Mouse (Mus musculus) embryonic facial prominence, embryonic 10.5 days (tissue): ENCODE results near the gene Adck1. TPM values are rescaled to one million over a fixed set of nuclear protein-coding genes. Genes with fewer than 3 reads are reported as not detected.

Experiments
- DNase-seq: peaks from one replicate; pipeline ENCODE4 v3.0.0-alpha.2; 2017; ENCODE audit warnings: low spot score
- H3K27ac ChIP-seq: fragments of 300-500 bp; sonication (generic); replicated peaks from 2 replicates; pipeline ENCODE4 v1.5.1; 2016; ENCODE audit warnings: mild to moderate bottlenecking
- H3K27me3 ChIP-seq: fragments of 300-500 bp; sonication (generic); replicated peaks from 2 replicates; pipeline ENCODE4 v1.6.1; 2016; ENCODE audit warnings: low read depth, mild to moderate bottlenecking; ENCODE audit not compliant: poor library complexity, severe bottlenecking
- H3K36me3 ChIP-seq: fragments of 300-500 bp; sonication (generic); replicated peaks from 2 replicates; pipeline ENCODE4 v1.6.1; 2016; ENCODE audit warnings: mild to moderate bottlenecking, moderate library complexity
- H3K4me1 ChIP-seq: fragments of 300-500 bp; sonication (generic); 2 replicates; pipeline ENCODE4 v1.6.1; 2016
- H3K4me3 ChIP-seq: fragments of 300-500 bp; sonication (generic); 2 replicates; pipeline ENCODE4 v1.5.1; 2016; ENCODE audit warnings: mild to moderate bottlenecking, moderate library complexity
- H3K9me3 ChIP-seq: fragments of 300-500 bp; sonication (generic); 2 replicates; pipeline ENCODE4 v1.6.1; 2016; ENCODE audit warnings: mild to moderate bottlenecking
- WGBS: fragments of 180-500 bp; shearing (Covaris S2); methylation state at CpG from one replicate; pipeline ENCODE4 v1.1.7; 2016; 5-methylcytosine and 5-hydroxymethylcytosine counted together
- polyA plus RNA-seq: library from polyadenylated mRNA; unstranded; fragments of >200 nt; fragmentation: Nextera tagmentation; extraction: Ambion mirVana; gene quantifications from 2 replicates; pipeline ENCODE4 v1.2.1, GENCODE M21; 2016

The Adck1 gene
- polyA plus RNA-seq, 1 experiment from 2014 or later = 21.8 TPM

GRCm38 (mm10) chr12:88436962-88437750, 76.8 kb downstream of the Adck1 start:
- Histone ChIP-seq H3K27ac (no peak overlapping the region), H3K9me3 (no peaks in the 10 kb centered on the region), H3K4me3 (no peak overlapping the region), H3K4me1 (peaks cover 4% of the 10 kb centered on the region; the same call in 1 of the 2 replicates), H3K27me3 (no peaks in the 10 kb centered on the region), H3K36me3 (no peaks in the 10 kb centered on the region)
- no peak for DNase-seq
- 91% methylated on average over 15 of the region's 15 CpGs for WGBS

DNA sequence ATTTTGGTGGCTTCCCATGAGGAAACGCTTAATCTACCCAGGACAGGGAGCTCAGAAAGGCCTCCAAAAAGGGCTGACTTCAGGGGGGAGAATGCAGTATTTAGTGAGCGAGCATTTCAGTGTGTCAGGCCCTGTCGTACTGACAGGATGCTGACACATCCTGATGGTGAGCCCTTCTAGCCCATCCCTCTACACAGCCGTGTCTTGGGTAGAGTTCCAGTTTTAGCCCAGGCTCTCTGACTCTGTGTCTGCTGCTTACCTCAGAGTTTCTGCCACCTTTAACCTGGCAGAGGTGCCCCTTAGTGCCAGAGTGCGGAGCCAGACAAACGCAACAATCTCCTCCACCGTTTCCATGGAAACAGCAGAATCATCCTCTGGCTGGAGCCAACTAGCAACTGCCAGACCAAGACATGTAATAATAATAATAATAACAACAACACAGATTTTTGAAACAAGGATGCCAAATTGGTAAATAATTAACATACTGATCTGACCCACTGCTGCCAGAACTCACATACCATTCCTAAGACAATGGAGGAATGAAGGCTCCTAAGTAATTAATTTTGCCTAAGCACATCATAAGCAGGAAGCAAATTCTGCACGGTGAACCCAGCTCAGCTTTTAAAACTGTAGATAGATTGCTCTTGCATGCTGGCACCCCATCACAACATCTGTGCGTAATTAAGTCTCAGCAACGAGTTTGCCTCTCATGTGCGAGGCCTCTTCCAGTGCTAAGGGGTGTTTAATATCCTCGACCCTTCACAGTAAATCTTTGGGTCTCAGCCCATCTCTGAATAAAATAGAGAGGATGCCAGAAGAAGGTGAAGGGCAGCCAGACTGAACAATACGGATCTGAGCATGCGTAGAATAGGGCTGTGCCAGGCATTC, 81.8 kb downstream of the Adck1 start:
- DNase-seq = peak; percentile 13
- WGBS = 72% methylated on average over 14 of the region's 14 CpGs

DNA sequence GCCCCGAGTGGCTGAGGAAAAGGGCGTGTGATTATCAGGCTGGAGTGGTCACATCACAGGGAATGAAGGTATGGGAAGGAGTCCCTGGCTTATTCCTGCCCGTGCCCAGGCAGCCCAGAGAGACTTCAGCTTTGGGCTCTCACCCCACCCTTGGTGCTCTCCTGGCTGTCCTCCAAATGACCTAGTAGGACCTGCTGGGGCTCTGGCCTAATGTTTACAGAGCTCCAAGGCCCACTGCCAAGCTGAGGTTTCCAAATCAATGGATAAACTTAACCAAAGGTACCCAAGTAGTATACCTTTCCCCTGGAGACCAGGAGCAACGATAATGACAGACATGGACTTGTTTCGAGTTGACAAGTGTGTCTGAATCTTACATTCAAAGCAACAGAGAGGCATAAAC, 83.7 kb downstream of the Adck1 start:
- no peak overlapping the region for H3K27ac ChIP-seq
- WGBS = 91% methylated on average over 5 of the region's 5 CpGs
- H3K4me1 ChIP-seq = peaks cover 12% of the 10 kb centered on the region
- no peaks in the 10 kb centered on the region for H3K27me3 ChIP-seq
- no peak overlapping the region for H3K4me3 ChIP-seq
- H3K9me3 ChIP-seq = no peaks in the 10 kb centered on the region
- DNase-seq = no peak
- peaks cover 11% of the 10 kb centered on the region for H3K36me3 ChIP-seq

More for the DNA sequence above, 81.8 kb downstream of the Adck1 start:
- no peak overlapping the region for H3K27ac ChIP-seq
- H3K9me3 ChIP-seq = no peaks in the 10 kb centered on the region
- H3K36me3 ChIP-seq = no peaks in the 10 kb centered on the region; the same call in 1 of the 2 replicates
- H3K4me1 ChIP-seq = peaks cover 12% of the 10 kb centered on the region
- H3K27me3 ChIP-seq = no peaks in the 10 kb centered on the region
- no peak overlapping the region for H3K4me3 ChIP-seq

GRCm38 (mm10) chr12:88445471-88445870, 85.1 kb downstream of the Adck1 start:
- no peaks in the 10 kb centered on the region for H3K9me3 ChIP-seq
- H3K27me3 ChIP-seq = no peaks in the 10 kb centered on the region
- no peak for DNase-seq
- peaks cover 24% of the 10 kb centered on the region for H3K36me3 ChIP-seq
- no peak overlapping the region for H3K4me3 ChIP-seq
- 85% methylated on average over 3 of the region's 3 CpGs for WGBS
- H3K27ac ChIP-seq = no peak overlapping the region
- H3K4me1 ChIP-seq = peaks cover 12% of the 10 kb centered on the region

GRCm38 (mm10) chr12:88450658-88451563, 90.6 kb downstream of the Adck1 start:
- DNase-seq = no peak

GRCm38 (mm10) chr12:88454701-88455410, 94.5 kb downstream of the Adck1 start:
- Histone ChIP-seq H3K9me3 (no peaks in the 10 kb centered on the region), H3K27me3 (no peaks in the 10 kb centered on the region), H3K4me1 (no peaks in the 10 kb centered on the region), H3K36me3 (peaks cover 7% of the 10 kb centered on the region), H3K4me3 (no peak overlapping the region), H3K27ac (no peak overlapping the region)
- 89% methylated on average over 12 of the region's 12 CpGs for WGBS
- DNase-seq = no peak

More at GRCm38 (mm10) chr12:88450658-88451563, 90.6 kb downstream of the Adck1 start:
- WGBS = 77% methylated on average over 4 of the region's 4 CpGs
- no peak overlapping the region for H3K4me3 ChIP-seq
- H3K27me3 ChIP-seq = no peaks in the 10 kb centered on the region
- H3K36me3 ChIP-seq = peaks cover 26% of the 10 kb centered on the region
- H3K9me3 ChIP-seq = no peaks in the 10 kb centered on the region
- H3K4me1 ChIP-seq = no peaks in the 10 kb centered on the region
- H3K27ac ChIP-seq = no peak overlapping the region

GRCm38 (mm10) chr12:88457021-88457420, 96.7 kb downstream of the Adck1 start:
- no peak for DNase-seq
- Histone ChIP-seq H3K4me1 (no peaks in the 10 kb centered on the region), H3K36me3 (peaks cover 5% of the 10 kb centered on the region), H3K4me3 (no peak overlapping the region), H3K27ac (no peak overlapping the region), H3K9me3 (no peaks in the 10 kb centered on the region), H3K27me3 (no peaks in the 10 kb centered on the region)
- WGBS = 91% methylated on average over 1 of the region's 1 CpGs

GRCm38 (mm10) chr12:88458936-88459335, 98.6 kb downstream of the Adck1 start:
- no peak overlapping the region for H3K27ac ChIP-seq
- DNase-seq = no peak
- 95% methylated on average over 12 of the region's 12 CpGs for whole genome bisulfite sequencing

GRCm38 (mm10) chr12:88459461-88459860, 99.1 kb downstream of the Adck1 start:
- WGBS = 80% methylated on average over 1 of the region's 1 CpGs
- H3K27ac ChIP-seq = no peak overlapping the region
- no peak overlapping the region for H3K4me3 ChIP-seq
- H3K27me3 ChIP-seq = no peaks in the 10 kb centered on the region
- no peak for DNase-seq
- peaks cover 5% of the 10 kb centered on the region for H3K36me3 ChIP-seq
- no peaks in the 10 kb centered on the region for H3K9me3 ChIP-seq
- H3K4me1 ChIP-seq = no peaks in the 10 kb centered on the region

More at GRCm38 (mm10) chr12:88458936-88459335, 98.6 kb downstream of the Adck1 start:
- H3K4me1 ChIP-seq = no peaks in the 10 kb centered on the region
- H3K27me3 ChIP-seq = no peaks in the 10 kb centered on the region
- no peak overlapping the region for H3K4me3 ChIP-seq
- no peaks in the 10 kb centered on the region for H3K9me3 ChIP-seq
- H3K36me3 ChIP-seq = peaks cover 5% of the 10 kb centered on the region

- peaks cover 5% of the 10 kb centered on the region for H3K36me3 ChIP-seq
- H3K27me3 ChIP-seq = no peaks in the 10 kb centered on the region
- 94% methylated on average over 6 of the region's 6 CpGs for WGBS
- H3K4me3 ChIP-seq = no peak overlapping the region
- H3K9me3 ChIP-seq = no peaks in the 10 kb centered on the region
- H3K4me1 ChIP-seq = no peaks in the 10 kb centered on the region
- DNase-seq = no peak
- no peak overlapping the region for H3K27ac ChIP-seq
These were observed 100.7 kb downstream of the Adck1 start for GRCm38 (mm10) chr12:88461026-88461425.

GRCm38 (mm10) chr12:88463588-88464290, 103.4 kb downstream of the Adck1 start:
- no peak for DNase-seq
- no peaks in the 10 kb centered on the region for H3K9me3 ChIP-seq
- no peak overlapping the region for H3K27ac ChIP-seq
- 78% methylated on average over 10 of the region's 10 CpGs for WGBS
- H3K4me3 ChIP-seq = no peak overlapping the region
- H3K4me1 ChIP-seq = no peaks in the 10 kb centered on the region
- peaks cover 5% of the 10 kb centered on the region for H3K36me3 ChIP-seq
- H3K27me3 ChIP-seq = no peaks in the 10 kb centered on the region
